Mouse (Mus musculus): ENCODE measurements around the gene Npas2. TPM values are rescaled to one million over a fixed set of nuclear protein-coding genes. Genes with fewer than 3 reads are reported as not detected.

The Npas2 gene
- polyA plus RNA-seq, 1 experiment from 2014 or later, result 0.22 TPM

DNA sequence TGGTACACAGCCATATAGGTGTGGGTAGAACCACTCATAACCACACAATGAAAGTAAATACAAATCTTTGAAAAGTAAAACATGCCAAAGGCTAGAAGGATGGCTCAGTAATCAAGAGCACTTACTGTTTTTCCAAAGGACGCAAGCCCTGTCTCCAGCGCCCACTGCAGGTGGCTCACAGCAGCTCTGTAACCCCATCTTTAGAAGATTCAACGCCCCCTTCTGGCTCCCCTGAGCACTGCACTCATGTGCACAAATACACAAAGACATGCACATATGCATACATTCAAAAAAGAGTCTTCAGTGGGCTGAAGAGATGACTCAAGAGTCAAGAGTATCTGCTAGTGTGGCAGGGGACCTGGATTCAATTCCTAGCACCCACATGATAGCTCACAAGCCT lies 36.5 kb downstream of the Npas2 start:
- no peak for ATAC-seq (ENCODE audit: low FRiP score)
- Histone ChIP-seq H3K27ac (no peak overlapping the region), H3K36me3 (replicated peaks) (no peaks in the 10 kb centered on the region), H3K4me1 (no peaks in the 10 kb centered on the region), H3K27me3 (peaks cover 4% of the 10 kb centered on the region; the same call in 1 of the 2 replicates), H3K4me2 (no peak overlapping the region), H3K4me3 (replicated peaks) (no peak overlapping the region), H3K9me3 (no peaks in the 10 kb centered on the region), H3K9ac (no peak overlapping the region)
- 77% methylated on average over 3 of the region's 3 CpGs for WGBS

DNA sequence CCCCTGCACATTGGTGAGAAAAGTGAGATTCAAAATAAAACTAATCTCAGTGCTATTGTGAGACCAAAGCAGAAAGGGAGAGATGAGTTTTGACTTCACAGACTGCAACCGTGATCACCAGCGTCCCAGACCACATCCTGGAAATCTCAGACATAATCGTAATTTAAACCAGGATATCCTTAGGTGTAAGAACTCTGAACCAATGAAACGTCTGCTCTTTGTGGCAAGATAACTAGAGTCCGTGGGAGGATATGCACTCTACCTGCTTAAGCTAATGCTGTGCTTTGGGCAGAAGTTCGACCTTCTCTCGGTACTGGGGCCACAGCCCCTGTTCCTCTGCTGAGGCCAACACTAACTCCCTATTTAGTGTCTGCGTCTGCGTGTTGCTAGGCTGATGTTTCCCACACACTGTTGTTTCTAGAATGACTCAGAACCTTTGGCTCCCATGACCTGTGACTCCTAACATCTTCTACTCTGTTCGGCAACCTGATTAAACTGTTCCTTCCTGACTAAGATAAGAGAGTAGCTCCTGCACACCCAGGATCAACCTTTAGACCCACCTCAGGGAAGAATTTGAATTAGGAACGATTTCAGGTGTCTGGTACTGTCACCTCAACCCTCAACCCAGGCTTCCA lies 41.4 kb downstream of the Npas2 start:
- H3K4me3 ChIP-seq (replicated peaks), result no peak overlapping the region
- H3K4me2 ChIP-seq, result no peak overlapping the region
- ATAC-seq (ENCODE audit: low FRiP score), result no peak
- no peak overlapping the region for H3K27ac ChIP-seq
- H3K4me1 ChIP-seq, result no peaks in the 10 kb centered on the region
- H3K36me3 ChIP-seq (replicated peaks), result no peaks in the 10 kb centered on the region
- no peak overlapping the region for H3K9ac ChIP-seq
- H3K27me3 ChIP-seq, result no peaks in the 10 kb centered on the region
- 88% methylated on average over 11 of the region's 11 CpGs for WGBS
- no peaks in the 10 kb centered on the region for H3K9me3 ChIP-seq

DNA sequence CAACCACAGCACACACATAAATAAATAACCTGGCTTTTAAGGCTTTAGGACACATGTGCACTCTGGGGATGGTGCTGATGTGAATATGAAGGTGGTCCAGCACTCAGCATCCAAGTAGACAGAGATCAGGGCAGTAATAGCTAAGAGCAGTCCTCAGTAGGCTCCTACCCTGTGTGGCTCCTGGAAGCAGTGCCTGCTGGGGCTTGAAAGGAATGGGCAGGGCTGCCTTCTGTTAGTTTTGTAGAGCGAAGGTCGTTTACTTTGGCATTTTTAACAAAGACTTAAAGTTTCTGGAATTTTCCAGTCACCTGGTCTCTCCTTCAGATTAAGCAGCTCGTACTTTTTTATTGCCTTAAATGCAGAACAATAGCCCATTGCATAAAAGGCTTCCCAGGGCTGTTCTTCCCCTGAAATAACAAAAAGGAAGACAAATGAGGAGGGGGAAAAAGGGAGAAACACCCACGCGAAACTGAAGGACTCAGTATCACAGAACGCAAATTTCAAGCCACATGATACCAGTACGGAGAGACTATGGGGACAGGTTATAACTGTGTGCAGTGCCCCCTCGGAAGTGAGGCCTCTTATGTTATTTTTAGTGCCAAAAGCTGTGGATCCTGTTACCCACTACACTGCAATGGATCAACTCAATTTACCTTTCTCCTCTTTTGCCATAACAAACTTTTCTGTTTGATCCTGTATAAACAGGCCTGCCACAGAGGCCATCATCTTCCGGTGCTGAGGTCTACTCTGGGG lies 44.1 kb downstream of the Npas2 start:
- Histone ChIP-seq H3K27ac (no peak overlapping the region), H3K36me3 (replicated peaks) (no peaks in the 10 kb centered on the region), H3K27me3 (no peaks in the 10 kb centered on the region), H3K9me3 (no peaks in the 10 kb centered on the region), H3K4me3 (replicated peaks) (no peak overlapping the region), H3K9ac (no peak overlapping the region), H3K4me1 (no peaks in the 10 kb centered on the region), H3K4me2 (no peak overlapping the region)
- ATAC-seq (ENCODE audit: low FRiP score), result no peak
- WGBS, result 62% methylated on average over 9 of the region's 9 CpGs

DNA sequence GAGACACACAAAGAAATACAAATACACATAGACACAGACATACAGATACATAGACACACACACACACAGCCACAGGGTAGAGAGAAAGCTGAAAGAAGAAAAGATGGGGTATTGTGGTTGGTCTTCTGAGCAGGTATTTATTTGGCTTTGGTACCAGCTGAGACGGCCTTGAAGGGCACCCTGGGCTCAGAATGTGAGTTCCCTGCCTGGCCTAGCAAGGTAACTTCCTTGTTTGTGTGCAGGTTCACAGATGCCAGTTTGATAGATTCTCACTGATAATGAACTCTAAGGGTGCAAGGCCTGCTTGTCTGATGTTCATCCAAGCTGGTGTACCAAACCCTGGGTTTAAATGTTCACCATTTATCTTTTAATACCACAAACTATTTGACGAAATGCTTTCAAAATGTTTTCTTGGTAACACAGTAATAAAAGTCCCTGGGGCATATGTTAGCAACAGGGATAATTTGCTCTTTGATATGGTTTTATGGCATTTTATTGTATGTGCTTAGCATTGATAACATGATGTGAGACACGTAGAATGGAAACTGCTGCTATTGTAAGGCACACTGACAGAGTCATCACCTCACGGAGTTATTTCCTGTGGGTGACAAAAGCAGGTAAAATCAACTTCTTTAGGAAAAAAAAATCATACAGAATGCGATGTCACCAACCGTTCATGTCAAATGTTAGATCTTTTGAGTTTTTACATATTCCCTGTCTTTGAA lies 47.5 kb downstream of the Npas2 start:
- WGBS, result 92% methylated on average over 6 of the region's 6 CpGs
- ATAC-seq (ENCODE audit: low FRiP score), result no peak

DNA sequence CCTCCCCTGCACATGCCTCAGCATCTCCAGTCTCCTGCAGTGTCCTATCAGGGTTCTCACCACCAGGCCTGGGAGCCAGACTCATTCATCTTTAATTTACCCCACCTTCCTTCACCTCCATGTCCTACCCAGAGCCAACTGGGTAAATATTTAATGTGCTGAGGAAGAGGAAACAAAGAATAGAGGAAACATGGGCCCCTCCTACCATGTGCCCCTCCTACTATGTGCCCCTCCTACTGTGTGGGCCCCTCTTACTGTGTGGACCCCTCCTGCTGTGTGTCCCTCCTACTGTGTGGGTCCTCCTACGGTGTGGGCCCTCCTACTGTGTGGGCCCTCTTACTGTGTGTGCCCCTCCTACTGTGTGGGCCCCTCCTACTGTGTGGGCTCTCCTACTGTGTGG lies 51.2 kb downstream of the Npas2 start:
- Histone ChIP-seq H3K36me3 (replicated peaks) (no peaks in the 10 kb centered on the region), H3K9me3 (no peaks in the 10 kb centered on the region), H3K4me2 (no peak overlapping the region), H3K4me1 (no peaks in the 10 kb centered on the region; the same call in 1 of the 2 replicates), H3K27ac (no peak overlapping the region), H3K27me3 (no peaks in the 10 kb centered on the region), H3K4me3 (replicated peaks) (no peak overlapping the region), H3K9ac (no peak overlapping the region)
- no peak for ATAC-seq (ENCODE audit: low FRiP score)
- WGBS, result 32% methylated on average over 1 of the region's 1 CpGs

More for the DNA sequence above, 47.5 kb downstream of the Npas2 start:
- Histone ChIP-seq H3K4me2 (no peak overlapping the region), H3K36me3 (replicated peaks) (no peaks in the 10 kb centered on the region), H3K27me3 (no peaks in the 10 kb centered on the region), H3K27ac (no peak overlapping the region), H3K9ac (no peak overlapping the region), H3K4me1 (no peaks in the 10 kb centered on the region), H3K4me3 (replicated peaks) (no peak overlapping the region), H3K9me3 (no peaks in the 10 kb centered on the region)

DNA sequence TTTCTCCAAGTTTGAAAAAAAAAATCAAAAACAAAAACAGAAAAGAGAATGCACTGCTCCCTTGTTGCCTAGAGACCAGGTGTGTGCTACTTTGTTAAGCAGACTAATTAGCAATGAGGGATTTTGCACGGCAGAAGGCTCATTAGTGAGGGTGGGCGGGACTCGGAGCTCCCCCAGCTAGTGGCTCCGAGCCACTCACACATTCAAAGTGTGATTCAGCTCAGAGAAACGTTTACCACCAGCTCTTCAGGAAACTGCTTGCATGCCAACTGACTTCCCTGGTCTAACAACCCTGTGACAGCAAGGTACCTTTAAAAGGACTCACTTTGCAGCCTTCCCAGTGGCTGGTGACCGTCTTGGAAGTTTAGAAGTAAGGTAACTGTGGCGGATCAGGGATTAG lies 58.1 kb downstream of the Npas2 start:
- WGBS, result 17% methylated on average over 7 of the region's 7 CpGs
- Histone ChIP-seq H3K9me3 (no peaks in the 10 kb centered on the region), H3K27ac (peak overlapping the region; percentile 54), H3K4me3 (replicated peaks) (no peak overlapping the region), H3K27me3 (no peaks in the 10 kb centered on the region), H3K9ac (no peak overlapping the region), H3K4me1 (peaks cover 6% of the 10 kb centered on the region), H3K36me3 (replicated peaks) (no peaks in the 10 kb centered on the region), H3K4me2 (no peak overlapping the region)
- peak; percentile 77; the same call in 1 of the 2 replicates for ATAC-seq (ENCODE audit: low FRiP score)

DNA sequence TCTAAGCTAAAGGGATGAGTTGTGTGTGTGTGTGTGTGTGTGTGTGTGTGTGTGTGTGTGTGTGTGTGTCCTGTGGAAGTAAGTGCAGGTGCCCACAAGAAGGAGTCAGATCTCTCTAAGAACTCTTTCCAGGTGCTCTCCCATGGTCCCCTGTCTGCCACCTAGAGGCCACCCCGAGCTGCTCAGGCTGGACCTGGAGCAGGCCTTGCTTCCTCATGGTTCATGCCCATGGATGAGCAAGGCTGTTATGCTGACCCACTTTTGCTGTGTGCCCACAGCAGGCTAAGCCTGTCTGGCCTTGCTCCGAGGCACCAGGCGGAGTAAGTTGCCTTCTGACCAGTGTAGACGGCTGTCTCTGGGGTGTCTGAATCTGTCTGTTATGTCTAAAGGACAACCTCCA lies 60.2 kb downstream of the Npas2 start:
- peaks cover 6% of the 10 kb centered on the region for H3K4me1 ChIP-seq
- no peak overlapping the region for H3K27ac ChIP-seq
- no peaks in the 10 kb centered on the region for H3K36me3 ChIP-seq (replicated peaks)
- H3K9me3 ChIP-seq, result no peaks in the 10 kb centered on the region
- H3K9ac ChIP-seq, result no peak overlapping the region
- no peak overlapping the region for H3K4me3 ChIP-seq (replicated peaks)
- no peak overlapping the region for H3K4me2 ChIP-seq
- ATAC-seq (ENCODE audit: low FRiP score), result no peak
- H3K27me3 ChIP-seq, result no peaks in the 10 kb centered on the region
- 76% methylated on average over 4 of the region's 4 CpGs for WGBS

DNA sequence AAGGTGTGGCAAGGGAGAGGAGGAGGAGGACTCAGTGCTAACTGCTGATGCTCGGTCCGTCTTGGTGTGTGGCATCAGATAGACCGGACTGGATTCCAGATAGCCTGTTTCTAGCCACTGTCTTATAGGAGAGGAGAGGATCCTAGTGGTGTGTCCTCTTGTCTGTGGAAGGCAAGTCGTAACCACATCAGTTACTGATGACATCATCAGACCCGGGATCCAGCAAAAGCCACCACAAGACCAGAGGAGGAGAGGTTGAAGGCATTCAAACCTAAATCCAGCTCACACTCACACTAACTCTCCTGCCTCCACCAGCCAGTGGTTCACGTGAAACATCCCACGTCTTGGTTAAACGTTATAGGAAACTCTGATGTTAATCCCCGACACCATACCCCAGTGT lies 62.5 kb downstream of the Npas2 start:
- Histone ChIP-seq H3K36me3 (replicated peaks) (no peaks in the 10 kb centered on the region), H3K27ac (no peak overlapping the region), H3K4me2 (no peak overlapping the region), H3K9ac (no peak overlapping the region), H3K4me1 (peaks cover 6% of the 10 kb centered on the region; the same call in 1 of the 2 replicates), H3K27me3 (no peaks in the 10 kb centered on the region), H3K9me3 (no peaks in the 10 kb centered on the region), H3K4me3 (replicated peaks) (no peak overlapping the region)
- WGBS, result 92% methylated on average over 9 of the region's 9 CpGs
- no peak for ATAC-seq (ENCODE audit: low FRiP score)

DNA sequence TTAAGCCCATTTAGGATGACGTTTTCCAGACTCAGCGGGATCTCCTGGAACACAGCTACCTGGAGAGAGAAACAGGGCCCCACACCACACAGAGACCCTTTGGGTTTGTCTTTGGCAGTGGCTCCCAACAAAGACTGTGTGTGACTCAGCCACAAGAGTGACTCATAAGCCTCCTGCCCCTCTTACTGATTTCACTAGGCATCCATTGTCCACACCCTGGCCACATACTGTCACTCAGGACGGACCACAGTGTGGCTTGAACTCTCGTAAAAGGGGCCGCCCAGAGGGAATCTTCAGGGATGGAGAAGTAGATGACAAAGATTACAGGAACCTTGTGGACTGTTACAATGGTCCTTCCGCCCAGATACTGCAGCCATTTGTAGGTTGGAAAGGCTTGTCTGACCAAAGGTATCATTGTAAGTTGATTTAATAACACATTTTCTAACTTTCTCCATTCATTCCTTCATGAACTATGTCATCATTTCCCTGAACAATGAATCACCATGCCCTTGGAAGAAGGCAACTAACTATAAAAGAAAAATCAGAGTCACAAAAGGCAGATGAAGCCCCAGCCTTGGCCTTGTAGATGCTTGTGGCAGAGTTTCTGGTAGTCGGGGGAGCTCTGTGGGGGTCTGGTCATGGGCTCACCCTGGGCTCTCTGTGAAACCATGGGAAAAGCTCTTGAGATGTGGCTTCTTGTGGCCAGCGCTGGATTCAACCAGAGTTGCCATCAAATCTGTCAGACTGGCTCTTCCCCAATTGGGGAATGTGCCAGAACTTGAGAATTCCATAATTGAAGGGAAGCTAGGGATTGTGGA lies 63.2 kb downstream of the Npas2 start:
- WGBS, result 83% methylated on average over 8 of the region's 8 CpGs
- ATAC-seq (ENCODE audit: low FRiP score), result no peak
- H3K4me3 ChIP-seq (replicated peaks), result no peak overlapping the region
- peaks cover 5% of the 10 kb centered on the region; the same call in 1 of the 2 replicates for H3K4me1 ChIP-seq
- H3K27me3 ChIP-seq, result no peaks in the 10 kb centered on the region
- H3K27ac ChIP-seq, result no peak overlapping the region
- H3K4me2 ChIP-seq, result no peak overlapping the region
- no peaks in the 10 kb centered on the region for H3K36me3 ChIP-seq (replicated peaks)
- no peak overlapping the region for H3K9ac ChIP-seq
- H3K9me3 ChIP-seq, result no peaks in the 10 kb centered on the region

DNA sequence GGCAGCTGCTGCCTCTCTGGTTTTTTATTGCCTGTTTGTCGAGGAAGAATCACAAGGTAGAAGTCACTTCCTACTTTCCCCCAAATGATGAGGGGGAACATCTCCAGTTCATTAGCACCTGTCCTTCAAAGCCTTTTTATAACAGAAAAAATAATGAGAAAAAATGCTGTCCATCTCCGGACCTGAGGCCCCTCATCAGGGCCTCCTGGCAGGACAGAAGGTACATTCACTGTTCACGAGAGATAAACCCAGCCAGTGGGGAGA lies 63.7 kb downstream of the Npas2 start:
- Histone ChIP-seq H3K36me3 (replicated peaks) (no peaks in the 10 kb centered on the region), H3K4me1 (no peaks in the 10 kb centered on the region), H3K4me2 (no peak overlapping the region), H3K9me3 (no peaks in the 10 kb centered on the region), H3K4me3 (replicated peaks) (no peak overlapping the region), H3K9ac (no peak overlapping the region), H3K27me3 (no peaks in the 10 kb centered on the region), H3K27ac (no peak overlapping the region)
- ATAC-seq (ENCODE audit: low FRiP score), result no peak
- 71% methylated on average over 3 of the region's 3 CpGs for WGBS

DNA sequence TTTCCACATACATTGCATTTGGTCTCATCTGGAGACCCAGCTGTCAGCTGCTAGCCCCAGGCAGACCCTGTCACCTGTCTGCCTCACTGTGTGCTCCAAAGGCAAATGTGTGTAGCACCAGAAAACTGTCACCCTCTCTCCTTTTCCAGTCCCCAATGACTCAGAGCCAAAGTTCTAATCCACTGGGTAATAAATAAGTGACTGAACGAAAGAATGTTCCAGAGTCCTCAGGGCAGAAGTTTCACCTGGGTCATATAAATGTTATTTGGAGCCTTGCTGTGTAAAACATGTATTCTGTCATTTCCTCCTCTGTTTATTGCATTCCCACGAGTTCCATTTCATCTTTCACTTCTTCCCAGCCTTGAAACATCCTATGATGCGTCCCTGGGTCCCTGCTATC lies 66.1 kb downstream of the Npas2 start:
- no peak overlapping the region for H3K4me2 ChIP-seq
- no peaks in the 10 kb centered on the region for H3K36me3 ChIP-seq (replicated peaks)
- 76% methylated on average over 3 of the region's 3 CpGs for WGBS
- no peak for ATAC-seq (ENCODE audit: low FRiP score)
- no peak overlapping the region for H3K4me3 ChIP-seq (replicated peaks)
- no peaks in the 10 kb centered on the region for H3K27me3 ChIP-seq
- no peak overlapping the region for H3K27ac ChIP-seq
- no peaks in the 10 kb centered on the region for H3K9me3 ChIP-seq
- H3K9ac ChIP-seq, result no peak overlapping the region
- H3K4me1 ChIP-seq, result no peaks in the 10 kb centered on the region

Data from forebrain, embryonic 12.5 days (tissue).